Mouse (Mus musculus) kidney, adult 2 months (tissue): ENCODE measurements around the gene Fcrl5. TPM values are rescaled to one million over a fixed set of nuclear protein-coding genes. Genes with fewer than 3 reads are reported as not detected.

ENCODE experiments used
- DNase-seq: peaks from one replicate; pipeline ENCODE4 v3.0.0; 2021
- H3K27ac ChIP-seq: fragments of 200-500 bp; 2 replicates; pipeline ENCODE4 v1.5.1; 2012; ENCODE audit warnings: low read depth, low read length, control low read depth, inconsistent platforms; ENCODE audit not compliant: insufficient read depth
- H3K27me3 ChIP-seq: fragments of 200-500 bp; replicated peaks from 2 replicates; pipeline ENCODE4 v1.6.1; 2012; ENCODE audit warnings: mild to moderate bottlenecking, moderate library complexity, low read length, inconsistent platforms; ENCODE audit not compliant: control insufficient read depth, insufficient read depth
- H3K36me3 ChIP-seq: fragments of 200-500 bp; 2 replicates; pipeline ENCODE4 v1.6.1; 2012; ENCODE audit warnings: mild to moderate bottlenecking, moderate library complexity, low read length, inconsistent platforms; ENCODE audit not compliant: control insufficient read depth, insufficient read depth
- H3K4me1 ChIP-seq: fragments of 200-500 bp; 2 replicates; pipeline ENCODE4 v1.6.1; 2011; ENCODE audit warnings: low read length; ENCODE audit not compliant: control insufficient read depth, insufficient read depth
- H3K4me3 ChIP-seq: fragments of 200-500 bp; 2 replicates; pipeline ENCODE4 v1.5.1; 2011; ENCODE audit warnings: mild to moderate bottlenecking, low read depth, low read length, control low read depth; ENCODE audit not compliant: insufficient read depth
- CTCF ChIP-seq: fragments of 200-500 bp; conservative IDR thresholded peaks from 2 replicates; pipeline ENCODE4 v1.5.1; 2011; ENCODE audit warnings: low read depth, mild to moderate bottlenecking, control low read depth, low read length, moderate library complexity, mixed read lengths; ENCODE audit not compliant: insufficient read depth, insufficient read length
- POLR2A ChIP-seq: fragments of 200-500 bp; IDR thresholded peaks from one replicate; pipeline ENCODE4 v1.6.1; 2011; ENCODE audit warnings: low read depth, low read length, control low read depth
- WGBS: fragments of 180-500 bp; shearing (Covaris S2); methylation state at CpG from one replicate; pipeline ENCODE4 v1.1.7; 2018; 5-methylcytosine and 5-hydroxymethylcytosine counted together
- polyA plus RNA-seq: library from polyadenylated mRNA; depleted of rRNA; stranded (reverse); fragments of >200 nt; gene quantifications from 2 replicates; pipeline ENCODE4 v1.2.3, GENCODE M21; 2012; rRNA removed

Fcrl5 gene
- polyA plus RNA-seq = 0.09 TPM in 1 of 2 replicates, not detected in the other

DNA sequence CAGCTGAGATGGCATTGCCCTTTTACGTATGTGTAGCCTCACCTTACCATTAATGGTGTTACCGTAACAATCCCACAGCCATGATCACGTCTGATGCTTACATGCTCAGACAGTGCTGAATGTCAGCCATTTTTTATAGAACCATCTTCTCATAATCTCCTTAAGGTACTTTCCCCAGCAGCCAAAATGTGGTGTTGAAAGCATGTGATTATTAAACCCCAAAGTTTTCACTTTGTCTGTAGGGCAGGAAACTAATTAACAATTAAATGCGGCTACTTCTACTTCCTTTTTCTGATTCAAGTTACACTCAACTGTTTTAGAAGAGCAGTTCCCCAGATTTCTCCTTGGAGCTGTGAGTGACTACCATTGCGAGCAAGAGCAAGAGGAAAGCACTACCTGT, at the start of gene Fcrl5:
TSS of gene Fcrl5 (plus strand) at position 295 of the 400 bp plus-strand sequence.
- Histone ChIP-seq H3K36me3 (no peaks in the 10 kb centered on the region), H3K4me1 (no peaks in the 10 kb centered on the region), H3K4me3 (no peak within 1 kb of the TSS), H3K27me3 (no peaks in the 10 kb centered on the region), H3K27ac (no peak within 1 kb of the TSS)
- DNase-seq = no peak
- TF ChIP-seq CTCF = no peak
- TF ChIP-seq POLR2A = no peak
- 79% methylated on average over 5 of the region's 5 CpGs for WGBS

DNA sequence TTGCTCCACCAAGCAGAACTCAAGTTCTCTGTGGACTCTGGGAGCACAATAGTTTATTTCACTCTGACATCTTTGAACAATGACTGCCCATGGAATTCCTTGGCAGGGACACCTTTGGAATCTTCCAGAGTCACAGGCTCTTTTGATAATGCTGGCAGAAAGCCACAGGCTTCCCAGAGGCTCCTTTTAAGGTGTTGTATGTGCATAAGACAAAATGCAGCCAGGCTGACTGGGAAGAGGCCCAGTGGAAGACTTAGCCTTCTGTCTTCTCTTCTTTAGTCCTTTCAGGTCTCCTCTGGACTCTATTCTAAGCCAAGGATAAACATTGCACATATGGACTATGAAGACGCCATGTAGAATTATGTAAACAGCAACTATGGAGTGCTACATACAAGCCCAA, 44.6 kb upstream of the Fcrl5 start:
- DNase-seq = no peak
- TF ChIP-seq CTCF = no peak
- TF ChIP-seq POLR2A = no peak
- H3K36me3 ChIP-seq = no peaks in the 10 kb centered on the region
- H3K4me3 ChIP-seq = no peak overlapping the region
- no peaks in the 10 kb centered on the region for H3K27me3 ChIP-seq
- WGBS = 84% methylated on average over 1 of the region's 1 CpGs
- H3K27ac ChIP-seq = no peak overlapping the region
- H3K4me1 ChIP-seq = no peaks in the 10 kb centered on the region

DNA sequence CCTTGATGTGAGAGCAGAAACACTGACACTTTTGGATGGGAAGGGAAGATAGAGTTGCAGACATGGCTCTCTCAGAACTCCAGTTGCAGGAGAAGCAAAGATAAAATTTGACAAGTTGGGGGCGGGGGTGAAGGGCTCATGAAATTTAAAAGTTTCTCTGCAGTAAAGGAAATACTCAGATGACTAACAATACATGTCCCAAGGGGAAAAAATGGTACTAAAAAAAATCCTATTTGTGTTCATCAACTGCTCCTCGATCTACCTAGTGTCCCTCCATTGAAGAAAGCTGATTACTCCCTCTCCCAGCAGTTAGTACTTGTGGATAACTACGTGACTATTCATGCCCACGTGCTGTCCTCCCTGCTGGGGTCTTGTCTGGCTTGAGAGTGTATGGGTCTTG, 36.8 kb upstream of the Fcrl5 start:
- H3K36me3 ChIP-seq = no peaks in the 10 kb centered on the region
- DNase-seq = no peak
- H3K27me3 ChIP-seq = no peaks in the 10 kb centered on the region; the same call in 1 of the 2 replicates
- H3K4me3 ChIP-seq = no peak overlapping the region
- H3K27ac ChIP-seq = no peak overlapping the region
- TF ChIP-seq CTCF (no peak), POLR2A (no peak)
- 64% methylated on average over 4 of the region's 4 CpGs for WGBS
- no peaks in the 10 kb centered on the region for H3K4me1 ChIP-seq

DNA sequence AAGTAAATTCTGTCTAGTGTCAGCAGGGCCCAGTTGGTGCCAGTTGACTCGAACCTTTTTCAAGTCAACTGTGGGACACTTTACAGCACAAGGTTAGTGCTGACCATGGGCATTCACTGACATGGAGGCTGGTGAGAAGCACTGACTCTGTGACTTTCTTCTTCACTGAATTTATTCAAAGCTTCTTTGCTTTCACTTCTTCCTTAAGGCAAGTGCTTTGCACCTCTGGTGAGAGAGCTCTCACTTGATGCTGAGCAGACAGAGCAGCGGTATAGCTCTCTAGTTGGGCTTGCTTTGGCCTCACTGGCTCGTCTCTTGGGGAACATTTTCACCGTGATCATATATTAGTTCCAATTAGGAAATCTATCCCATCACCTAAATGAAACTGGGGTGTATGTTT, 35.7 kb upstream of the Fcrl5 start:
- no peak for DNase-seq
- H3K36me3 ChIP-seq = no peaks in the 10 kb centered on the region
- TF ChIP-seq POLR2A = no peak
- TF ChIP-seq CTCF = no peak

DNA sequence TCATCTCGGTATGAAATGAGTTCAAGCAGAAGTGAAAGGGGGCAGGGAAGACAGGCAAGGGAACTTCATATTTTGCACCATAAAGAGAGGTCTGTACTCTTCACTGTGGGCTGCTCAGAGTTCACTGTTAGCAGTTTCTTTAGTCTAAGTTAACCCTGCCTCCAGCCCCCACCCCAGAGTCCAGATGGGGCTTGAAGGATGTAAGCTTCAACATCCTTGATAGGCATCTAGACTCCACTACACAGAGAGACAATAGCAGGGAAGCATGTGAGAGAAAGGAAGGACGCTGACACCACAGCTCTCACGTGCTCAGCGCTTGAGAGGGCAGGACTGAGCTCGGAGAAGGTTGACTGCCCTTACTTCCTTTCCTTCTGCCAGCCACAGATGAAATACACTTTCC, 34.3 kb upstream of the Fcrl5 start:
- TF ChIP-seq CTCF (no peak), POLR2A (no peak)
- no peaks in the 10 kb centered on the region for H3K4me1 ChIP-seq
- no peak overlapping the region for H3K4me3 ChIP-seq
- H3K36me3 ChIP-seq = no peaks in the 10 kb centered on the region
- DNase-seq = no peak
- no peaks in the 10 kb centered on the region; the same call in 1 of the 2 replicates for H3K27me3 ChIP-seq
- H3K27ac ChIP-seq = no peak overlapping the region
- WGBS = 26% methylated on average over 5 of the region's 5 CpGs

More for the DNA sequence above, 35.7 kb upstream of the Fcrl5 start:
- Histone ChIP-seq H3K4me3 (no peak overlapping the region), H3K27me3 (no peaks in the 10 kb centered on the region; the same call in 1 of the 2 replicates), H3K4me1 (no peaks in the 10 kb centered on the region), H3K27ac (no peak overlapping the region)
- WGBS = 80% methylated on average over 4 of the region's 4 CpGs

DNA sequence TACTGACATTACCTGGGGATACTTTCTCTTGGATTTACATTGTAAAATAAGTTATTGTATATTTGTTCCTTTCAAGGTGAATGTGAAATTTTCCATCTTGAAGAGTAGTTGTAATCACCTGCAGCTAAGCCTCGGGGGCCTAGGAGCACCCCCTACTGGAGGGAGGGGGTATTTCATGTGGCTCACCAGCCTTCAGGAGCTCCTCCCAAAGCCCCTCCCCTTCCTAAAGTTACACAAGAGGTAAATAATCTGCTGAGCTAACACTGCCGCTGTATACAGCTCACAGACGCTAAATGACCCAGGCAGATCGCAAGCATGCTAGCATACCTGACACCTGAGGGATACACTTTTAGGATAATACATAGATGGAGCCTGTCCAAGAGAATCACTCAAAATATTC, 27.4 kb upstream of the Fcrl5 start:
- WGBS = 27% methylated on average over 4 of the region's 4 CpGs
- TF ChIP-seq POLR2A (no peak), CTCF (peak; percentile 39)

DNA sequence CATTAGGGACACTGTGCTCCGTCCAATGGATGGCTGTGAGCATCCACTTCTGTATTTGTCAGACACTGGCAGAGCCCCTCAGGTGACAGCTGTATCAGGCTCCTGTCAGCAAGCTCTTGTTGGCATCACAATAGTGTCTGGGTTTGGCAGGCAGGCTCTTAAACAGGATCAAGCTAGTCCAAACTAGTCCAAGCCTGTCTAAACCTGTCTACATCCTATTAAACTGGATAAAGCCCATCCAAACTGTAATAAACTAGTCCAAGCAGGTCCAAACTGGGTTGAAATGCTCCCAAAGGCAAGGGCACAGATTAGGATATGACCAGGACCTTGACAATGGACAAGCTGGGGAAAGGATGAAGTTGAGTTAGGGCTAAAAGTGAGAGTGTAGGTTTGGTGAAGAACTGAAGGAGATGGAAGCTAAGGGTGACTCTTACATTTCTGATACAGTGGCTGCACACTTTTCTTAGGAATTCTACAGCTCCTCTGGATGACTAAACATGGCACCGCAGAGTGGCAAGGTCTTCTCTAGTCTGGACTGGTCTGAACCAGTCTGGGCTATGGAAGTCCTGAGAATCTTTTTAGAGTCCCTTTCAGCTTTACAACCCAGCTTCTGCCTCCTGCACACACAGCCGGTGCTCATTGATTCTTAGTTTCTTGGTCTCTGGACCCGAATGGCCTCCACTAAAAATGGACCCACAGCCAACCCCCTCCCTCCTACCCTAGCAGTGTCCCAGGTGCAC, 26.2 kb upstream of the Fcrl5 start:
- WGBS = 74% methylated on average over 4 of the region's 4 CpGs
- no peak for TF ChIP-seq POLR2A
- TF ChIP-seq CTCF = no peak
- H3K27me3 ChIP-seq = no peaks in the 10 kb centered on the region

More for the DNA sequence above, 27.4 kb upstream of the Fcrl5 start:
- no peak overlapping the region for H3K27ac ChIP-seq
- H3K4me3 ChIP-seq = no peak overlapping the region
- no peaks in the 10 kb centered on the region for H3K36me3 ChIP-seq
- no peaks in the 10 kb centered on the region for H3K27me3 ChIP-seq
- H3K4me1 ChIP-seq = no peaks in the 10 kb centered on the region
- DNase-seq = peak; percentile 24

More for the DNA sequence above, 26.2 kb upstream of the Fcrl5 start:
- H3K36me3 ChIP-seq = no peaks in the 10 kb centered on the region
- no peaks in the 10 kb centered on the region for H3K4me1 ChIP-seq
- no peak overlapping the region for H3K27ac ChIP-seq
- DNase-seq = no peak
- no peak overlapping the region for H3K4me3 ChIP-seq
